Mouse (Mus musculus) bone marrow, adult 2 months (tissue): ENCODE data around the gene Padi6.

Experiments used
- CTCF ChIP-seq: fragments of 200-500 bp; IDR thresholded peaks from 2 replicates; pipeline ENCODE4 v1.5.1; 2011; ENCODE audit warnings: low read length, control low read depth; ENCODE audit not compliant: control insufficient read depth, insufficient read depth
- POLR2A ChIP-seq: fragments of 200-500 bp; IDR thresholded peaks from 2 replicates; pipeline ENCODE4 v1.6.1; 2011; ENCODE audit warnings: low read depth, mild to moderate bottlenecking, control low read depth, low read length, borderline replicate concordance; ENCODE audit not compliant: control insufficient read depth

DNA sequence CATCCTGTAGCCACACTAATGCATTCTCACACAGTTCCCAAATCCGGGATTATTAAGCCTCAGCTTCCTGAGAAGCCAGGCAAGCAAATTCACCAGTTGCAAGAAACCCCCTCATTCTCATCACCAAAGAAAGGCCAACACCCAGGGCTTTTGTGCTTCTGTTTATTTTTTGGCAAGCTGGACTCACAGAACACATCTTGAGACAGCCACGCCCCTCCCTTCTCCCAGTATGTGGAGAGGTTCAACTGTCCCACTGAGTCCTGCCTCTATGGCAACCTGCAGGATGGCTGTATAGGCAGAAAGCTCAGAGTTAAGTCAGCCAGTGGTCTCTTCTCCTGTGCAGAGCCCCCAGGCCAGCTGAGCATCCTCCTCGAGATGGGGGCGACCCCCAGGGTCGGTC, 42.8 kb upstream of the Padi6 start:
- TF ChIP-seq CTCF (no peak), POLR2A (no peak)
